Mouse (Mus musculus): ENCODE data around the gene Specc1l. TPM values are rescaled to one million over a fixed set of nuclear protein-coding genes. Genes with fewer than 3 reads are reported as not detected.
A peak's percentile ranks its signal among the peaks of the same experiment; 100 is the strongest.

Specc1l gene
- polyA plus RNA-seq, 1 experiment from 2014 or later, result 24.1 TPM

DNA sequence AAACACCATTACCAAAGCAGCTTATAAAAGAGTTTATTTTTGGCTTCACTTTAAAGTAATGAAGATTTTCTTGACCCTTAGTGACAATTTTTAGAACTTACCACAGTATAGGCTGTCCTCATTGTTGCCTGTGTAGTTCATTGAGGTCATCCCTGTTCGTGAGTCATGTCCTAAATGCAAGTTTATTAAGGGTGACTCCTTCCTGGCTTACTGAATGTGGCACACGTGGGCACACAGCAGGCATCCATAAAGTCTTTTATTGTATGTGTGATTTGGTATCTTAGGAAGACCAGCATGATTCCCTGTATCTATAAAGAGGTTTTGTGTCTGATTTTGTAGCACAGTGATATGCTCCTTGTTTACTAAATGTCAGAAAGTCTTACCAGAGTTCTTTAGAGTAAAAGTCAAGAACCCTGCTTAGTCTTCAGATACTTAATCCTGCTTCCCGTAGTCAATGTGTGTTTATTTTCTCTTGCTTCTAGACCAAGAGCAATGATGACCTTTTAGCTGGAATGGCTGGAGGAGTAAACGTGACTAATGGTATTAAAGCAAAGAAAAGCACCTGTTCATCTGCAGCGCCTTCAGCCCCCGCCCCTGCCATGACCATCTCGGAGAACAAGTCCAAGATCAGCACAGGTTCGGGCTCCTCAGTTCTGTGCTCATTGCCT lies 28.8 kb downstream of the Specc1l start:
- Histone ChIP-seq H3K9ac (replicated peaks; ENCODE audit: low read length) (no peak overlapping the region), H3K4me2 (ENCODE audit: low read depth, low read length) (no peak overlapping the region), H3K27ac (replicated peaks; ENCODE audit: low read depth, low read length) (no peak overlapping the region), H3K4me1 (ENCODE audit: control insufficient read depth, insufficient read depth, low read length) (no peaks in the 10 kb centered on the region), H3K36me3 (replicated peaks; ENCODE audit: control insufficient read depth, insufficient read depth, low read depth, low read length) (peaks cover 3% of the 10 kb centered on the region; the same call in 1 of the 2 replicates), H3K27me3 (ENCODE audit: control insufficient read depth, insufficient read depth, low read length) (no peaks in the 10 kb centered on the region), H3K9me3 (replicated peaks; ENCODE audit: control insufficient read depth, low read length) (no peaks in the 10 kb centered on the region), H3K4me3 (ENCODE audit: low read depth, low read length) (no peak overlapping the region)
- ATAC-seq (replicated peaks; ENCODE audit: insufficient number of reproducible peaks, low FRiP score, low TSS enrichment, low read depth), result no peak
- DNase-seq (ENCODE audit: low spot score), result no peak
- 80% methylated on average over 8 of the region's 8 CpGs for WGBS

DNA sequence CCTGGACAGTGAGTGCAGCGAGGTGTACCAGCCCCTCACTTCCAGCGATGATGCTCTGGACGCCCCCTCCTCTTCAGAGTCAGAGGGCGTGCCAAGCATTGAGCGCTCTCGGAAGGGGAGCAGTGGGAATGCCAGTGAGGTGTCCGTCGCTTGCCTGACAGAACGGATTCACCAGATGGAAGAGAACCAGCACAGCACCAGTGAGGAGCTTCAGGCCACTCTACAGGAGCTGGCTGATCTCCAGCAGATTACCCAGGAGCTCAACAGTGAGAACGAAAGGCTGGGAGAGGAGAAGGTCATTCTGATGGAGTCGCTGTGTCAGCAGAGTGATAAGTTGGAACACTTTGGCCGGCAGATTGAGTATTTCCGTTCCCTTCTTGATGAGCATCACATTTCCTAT lies 33.9 kb downstream of the Specc1l start:
- no peak overlapping the region for H3K9ac ChIP-seq (replicated peaks; ENCODE audit: low read length)
- 91% methylated on average over 13 of the region's 13 CpGs for WGBS
- no peak overlapping the region for H3K4me3 ChIP-seq (ENCODE audit: low read depth, low read length)
- H3K4me1 ChIP-seq (ENCODE audit: control insufficient read depth, insufficient read depth, low read length), result no peaks in the 10 kb centered on the region
- H3K4me2 ChIP-seq (ENCODE audit: low read depth, low read length), result no peak overlapping the region
- no peaks in the 10 kb centered on the region for H3K27me3 ChIP-seq (ENCODE audit: control insufficient read depth, insufficient read depth, low read length)
- peaks cover 7% of the 10 kb centered on the region for H3K36me3 ChIP-seq (replicated peaks; ENCODE audit: control insufficient read depth, insufficient read depth, low read depth, low read length)
- H3K27ac ChIP-seq (replicated peaks; ENCODE audit: low read depth, low read length), result no peak overlapping the region
- DNase-seq (ENCODE audit: low spot score) (no peak), ATAC-seq (replicated peaks; ENCODE audit: insufficient number of reproducible peaks, low FRiP score, low TSS enrichment, low read depth) (no peak)
- H3K9me3 ChIP-seq (replicated peaks; ENCODE audit: control insufficient read depth, low read length), result no peaks in the 10 kb centered on the region

DNA sequence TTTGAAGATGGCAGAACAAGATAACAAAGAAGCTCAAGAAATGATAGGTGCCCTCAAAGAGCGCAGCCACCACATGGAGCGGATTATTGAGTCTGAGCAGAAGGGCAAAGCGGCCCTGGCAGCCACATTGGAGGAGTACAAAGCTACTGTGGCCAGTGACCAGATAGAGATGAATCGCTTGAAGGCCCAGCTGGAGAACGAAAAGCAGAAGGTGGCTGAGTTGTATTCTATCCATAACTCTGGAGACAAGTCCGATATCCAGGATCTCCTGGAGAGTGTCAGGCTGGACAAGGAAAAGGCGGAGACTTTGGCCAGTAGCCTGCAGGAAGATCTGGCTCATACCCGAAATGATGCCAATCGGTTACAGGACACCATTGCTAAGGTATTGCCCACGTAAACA lies 34.5 kb downstream of the Specc1l start:
- H3K9me3 ChIP-seq (replicated peaks; ENCODE audit: control insufficient read depth, low read length), result no peaks in the 10 kb centered on the region
- peaks cover 7% of the 10 kb centered on the region for H3K36me3 ChIP-seq (replicated peaks; ENCODE audit: control insufficient read depth, insufficient read depth, low read depth, low read length)
- 95% methylated on average over 10 of the region's 10 CpGs for WGBS
- no peak overlapping the region for H3K27ac ChIP-seq (replicated peaks; ENCODE audit: low read depth, low read length)
- no peak overlapping the region for H3K4me3 ChIP-seq (ENCODE audit: low read depth, low read length)
- no peak overlapping the region for H3K4me2 ChIP-seq (ENCODE audit: low read depth, low read length)
- H3K9ac ChIP-seq (replicated peaks; ENCODE audit: low read length), result no peak overlapping the region
- H3K4me1 ChIP-seq (ENCODE audit: control insufficient read depth, insufficient read depth, low read length), result no peaks in the 10 kb centered on the region
- ATAC-seq (replicated peaks; ENCODE audit: insufficient number of reproducible peaks, low FRiP score, low TSS enrichment, low read depth) (no peak), DNase-seq (ENCODE audit: low spot score) (no peak)
- no peaks in the 10 kb centered on the region for H3K27me3 ChIP-seq (ENCODE audit: control insufficient read depth, insufficient read depth, low read length)

DNA sequence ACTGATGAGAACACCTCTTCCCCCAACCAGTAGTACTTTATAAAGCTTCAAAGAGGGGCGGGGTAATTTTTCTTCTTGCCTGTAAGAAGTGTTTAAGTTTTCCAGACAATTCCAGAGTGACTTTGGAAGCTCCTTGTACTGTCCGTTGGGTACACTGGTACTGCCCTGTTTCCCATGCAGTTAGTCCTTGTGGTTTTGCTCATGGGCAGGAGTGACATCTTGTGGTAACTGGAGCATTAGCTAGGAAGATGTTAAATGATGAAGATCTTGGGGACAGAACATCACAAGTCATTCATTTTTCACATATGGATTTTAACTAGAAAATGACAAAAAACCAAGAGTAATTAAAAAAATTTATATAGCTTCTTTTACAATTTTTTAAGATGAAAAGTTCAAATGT lies 39.1 kb downstream of the Specc1l start:
- 86% methylated on average over 2 of the region's 2 CpGs for WGBS
- H3K27ac ChIP-seq (replicated peaks; ENCODE audit: low read depth, low read length), result no peak overlapping the region

DNA sequence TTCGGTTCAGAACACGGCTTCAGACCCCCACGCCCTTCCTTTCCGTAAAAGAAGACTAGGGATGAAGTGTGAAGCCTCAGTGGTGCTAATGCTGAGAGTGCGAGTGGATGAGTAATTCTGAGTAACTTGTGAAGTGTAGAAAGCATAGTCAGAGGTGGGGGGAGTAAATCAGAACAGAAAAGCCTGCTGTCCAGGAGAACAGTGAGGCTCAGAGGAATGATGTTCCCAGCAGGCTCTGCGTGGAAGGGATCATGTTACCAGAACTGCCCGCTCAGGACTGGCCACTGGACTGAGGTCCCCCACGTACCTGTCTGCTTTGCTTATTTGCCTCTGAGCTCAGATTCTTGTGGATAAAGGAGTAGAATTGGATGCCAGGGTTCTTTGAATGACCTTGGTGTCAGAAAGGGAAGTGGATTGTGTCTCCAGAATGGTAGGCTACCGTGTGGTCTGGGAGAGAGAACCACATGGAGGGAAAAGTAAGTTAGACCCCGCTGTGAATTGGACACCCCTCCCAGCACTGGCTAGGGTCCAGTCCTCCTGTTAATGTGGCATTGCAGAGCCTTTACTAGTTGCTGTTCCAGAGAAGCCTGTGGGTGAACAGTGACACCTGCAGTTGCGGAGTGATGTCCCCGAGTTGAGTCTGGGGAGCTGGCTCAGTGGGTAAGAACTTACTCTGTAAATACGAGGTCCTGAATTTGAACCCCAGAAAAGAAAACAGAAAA lies 40.6 kb downstream of the Specc1l start:
- peak; percentile 7 for DNase-seq (ENCODE audit: low spot score)
- no peaks in the 10 kb centered on the region for H3K27me3 ChIP-seq (ENCODE audit: control insufficient read depth, insufficient read depth, low read length)
- 71% methylated on average over 13 of the region's 13 CpGs for WGBS
- no peak for ATAC-seq (replicated peaks; ENCODE audit: insufficient number of reproducible peaks, low FRiP score, low TSS enrichment, low read depth)
- H3K4me1 ChIP-seq (ENCODE audit: control insufficient read depth, insufficient read depth, low read length), result no peaks in the 10 kb centered on the region
- no peak overlapping the region for H3K4me2 ChIP-seq (ENCODE audit: low read depth, low read length)
- peaks cover 2% of the 10 kb centered on the region; the same call in 1 of the 2 replicates for H3K36me3 ChIP-seq (replicated peaks; ENCODE audit: control insufficient read depth, insufficient read depth, low read depth, low read length)
- H3K9me3 ChIP-seq (replicated peaks; ENCODE audit: control insufficient read depth, low read length), result no peaks in the 10 kb centered on the region
- no peak overlapping the region for H3K4me3 ChIP-seq (ENCODE audit: low read depth, low read length)
- H3K9ac ChIP-seq (replicated peaks; ENCODE audit: low read length), result no peak overlapping the region
- no peak overlapping the region for H3K27ac ChIP-seq (replicated peaks; ENCODE audit: low read depth, low read length)

More for the DNA sequence above, 39.1 kb downstream of the Specc1l start:
- no peaks in the 10 kb centered on the region for H3K4me1 ChIP-seq (ENCODE audit: control insufficient read depth, insufficient read depth, low read length)
- no peak overlapping the region for H3K4me2 ChIP-seq (ENCODE audit: low read depth, low read length)
- no peak overlapping the region for H3K4me3 ChIP-seq (ENCODE audit: low read depth, low read length)
- no peak overlapping the region for H3K9ac ChIP-seq (replicated peaks; ENCODE audit: low read length)
- no peaks in the 10 kb centered on the region for H3K9me3 ChIP-seq (replicated peaks; ENCODE audit: control insufficient read depth, low read length)
- no peaks in the 10 kb centered on the region for H3K27me3 ChIP-seq (ENCODE audit: control insufficient read depth, insufficient read depth, low read length)
- ATAC-seq (replicated peaks; ENCODE audit: insufficient number of reproducible peaks, low FRiP score, low TSS enrichment, low read depth), result no peak
- H3K36me3 ChIP-seq (replicated peaks; ENCODE audit: control insufficient read depth, insufficient read depth, low read depth, low read length), result peaks cover 5% of the 10 kb centered on the region
- no peak for DNase-seq (ENCODE audit: low spot score)

DNA sequence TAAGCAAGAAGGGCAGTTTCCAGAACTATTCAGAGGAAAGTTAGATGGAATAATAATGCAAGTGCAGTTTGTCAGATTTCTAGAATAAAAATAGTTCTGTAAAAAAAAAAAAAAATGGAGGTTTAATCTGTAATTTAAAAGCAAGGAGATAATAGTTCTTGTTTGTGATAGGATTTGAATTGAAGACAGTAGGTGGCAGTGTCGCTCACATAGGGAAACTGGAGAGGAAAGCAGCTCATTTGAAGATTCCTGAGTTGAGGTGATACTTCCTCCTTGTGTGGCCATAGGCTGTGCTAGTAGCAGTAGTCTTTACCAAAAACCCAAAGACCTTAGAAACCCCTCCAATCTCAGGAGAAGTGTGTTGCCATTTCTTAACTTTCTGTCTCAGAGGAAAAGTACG lies 43.2 kb downstream of the Specc1l start:
- WGBS, result 77% methylated on average over 2 of the region's 2 CpGs
- Histone ChIP-seq H3K4me3 (ENCODE audit: low read depth, low read length) (no peak overlapping the region), H3K9me3 (replicated peaks; ENCODE audit: control insufficient read depth, low read length) (no peaks in the 10 kb centered on the region), H3K27ac (replicated peaks; ENCODE audit: low read depth, low read length) (no peak overlapping the region), H3K27me3 (ENCODE audit: control insufficient read depth, insufficient read depth, low read length) (no peaks in the 10 kb centered on the region), H3K4me1 (ENCODE audit: control insufficient read depth, insufficient read depth, low read length) (no peaks in the 10 kb centered on the region), H3K4me2 (ENCODE audit: low read depth, low read length) (no peak overlapping the region), H3K36me3 (replicated peaks; ENCODE audit: control insufficient read depth, insufficient read depth, low read depth, low read length) (no peaks in the 10 kb centered on the region; the same call in none of the 2 replicates), H3K9ac (replicated peaks; ENCODE audit: low read length) (no peak overlapping the region)
- ATAC-seq (replicated peaks; ENCODE audit: insufficient number of reproducible peaks, low FRiP score, low TSS enrichment, low read depth) (no peak), DNase-seq (ENCODE audit: low spot score) (peak; percentile 31)

DNA sequence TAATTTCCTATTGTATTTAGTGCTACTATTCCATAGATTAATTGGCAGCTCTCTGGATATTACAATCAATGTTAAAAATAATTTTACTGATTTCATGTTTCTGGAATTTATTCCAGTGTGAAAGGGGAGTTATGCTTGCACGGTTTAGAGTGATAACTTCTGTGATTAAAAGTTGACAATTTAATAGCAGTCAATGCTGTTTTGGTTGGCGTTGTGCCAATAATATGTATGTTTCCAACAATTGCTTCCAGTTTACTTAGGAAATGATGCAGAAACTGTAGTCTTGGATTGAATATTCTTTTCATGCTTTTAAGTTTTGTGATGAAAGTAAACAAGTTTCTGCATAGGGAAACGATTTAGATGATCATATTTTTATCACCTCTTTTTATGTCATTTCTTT lies 45.5 kb downstream of the Specc1l start:
- Histone ChIP-seq H3K9me3 (replicated peaks; ENCODE audit: control insufficient read depth, low read length) (no peaks in the 10 kb centered on the region), H3K4me1 (ENCODE audit: control insufficient read depth, insufficient read depth, low read length) (no peaks in the 10 kb centered on the region), H3K36me3 (replicated peaks; ENCODE audit: control insufficient read depth, insufficient read depth, low read depth, low read length) (no peaks in the 10 kb centered on the region; the same call in none of the 2 replicates), H3K27me3 (ENCODE audit: control insufficient read depth, insufficient read depth, low read length) (no peaks in the 10 kb centered on the region), H3K27ac (replicated peaks; ENCODE audit: low read depth, low read length) (no peak overlapping the region), H3K9ac (replicated peaks; ENCODE audit: low read length) (no peak overlapping the region), H3K4me2 (ENCODE audit: low read depth, low read length) (no peak overlapping the region), H3K4me3 (ENCODE audit: low read depth, low read length) (no peak overlapping the region)
- DNase-seq (ENCODE audit: low spot score) (no peak), ATAC-seq (replicated peaks; ENCODE audit: insufficient number of reproducible peaks, low FRiP score, low TSS enrichment, low read depth) (no peak)
- WGBS, result 74% methylated on average over 3 of the region's 3 CpGs

DNA sequence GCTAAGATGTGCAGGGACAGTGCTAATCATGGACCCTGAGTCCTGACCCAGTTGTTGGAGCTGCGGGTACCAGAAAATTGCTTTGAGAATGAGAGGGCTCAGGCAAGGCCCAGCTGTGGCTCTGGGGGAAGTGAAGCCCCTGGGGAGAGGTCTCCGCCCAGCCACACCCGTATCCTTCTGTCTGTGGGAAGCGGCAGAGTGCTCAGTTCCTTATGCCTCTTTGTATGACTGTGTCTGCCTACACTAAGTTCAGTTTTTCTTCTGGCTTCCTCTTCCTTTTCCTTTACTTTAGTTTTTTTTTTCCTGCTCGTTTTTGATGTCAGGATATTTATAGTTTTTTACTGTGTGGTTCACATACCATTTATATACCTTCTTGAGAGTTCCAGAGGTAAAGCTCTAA lies 46.4 kb downstream of the Specc1l start:
- Histone ChIP-seq H3K36me3 (replicated peaks; ENCODE audit: control insufficient read depth, insufficient read depth, low read depth, low read length) (peaks cover 2% of the 10 kb centered on the region), H3K27me3 (ENCODE audit: control insufficient read depth, insufficient read depth, low read length) (no peaks in the 10 kb centered on the region), H3K27ac (replicated peaks; ENCODE audit: low read depth, low read length) (no peak overlapping the region), H3K4me2 (ENCODE audit: low read depth, low read length) (no peak overlapping the region), H3K4me1 (ENCODE audit: control insufficient read depth, insufficient read depth, low read length) (no peaks in the 10 kb centered on the region), H3K9ac (replicated peaks; ENCODE audit: low read length) (no peak overlapping the region), H3K9me3 (replicated peaks; ENCODE audit: control insufficient read depth, low read length) (no peaks in the 10 kb centered on the region), H3K4me3 (ENCODE audit: low read depth, low read length) (no peak overlapping the region)
- ATAC-seq (replicated peaks; ENCODE audit: insufficient number of reproducible peaks, low FRiP score, low TSS enrichment, low read depth) (no peak), DNase-seq (ENCODE audit: low spot score) (no peak)
- 83% methylated on average over 5 of the region's 5 CpGs for WGBS
